Mouse (Mus musculus) CD4-positive, CD25-positive, alpha-beta regulatory T cell, adult 4 months (primary cell): ENCODE data around the gene Fyco1. TPM values are rescaled to one million over a fixed set of nuclear protein-coding genes. Genes with fewer than 3 reads are reported as not detected.

ENCODE experiments used
- polyA plus RNA-seq, 2 experiments: library from polyadenylated mRNA; unstranded; fragments of 100-300 nt; shearing (Covaris generic); gene quantifications; one replicate each; pipeline ENCODE4 v1.2.1; 2017

The Fyco1 gene
- polyA plus RNA-seq, 2 experiments from 2014 or later = 34.5 to 69.7 TPM

Other genes with a start within 250 kb of the Fyco1 start
- 1 to 10 TPM in 1 of 2 experiments, under 1 TPM in 1; 0.34 to 1.8 TPM for gene Slc6a20b, start 219.3 kb downstream of the Fyco1 start, polyA plus RNA-seq
- 10 to 100 TPM; 28.0 to 36.1 TPM for gene Ccr9, start 173.5 kb downstream of the Fyco1 start, polyA plus RNA-seq
- gene Slc6a20a, start 173.0 kb downstream of the Fyco1 start, polyA plus RNA-seq = not detected
- 10 to 100 TPM; 42.1 to 48.2 TPM for gene Lztfl1, start 134.2 kb downstream of the Fyco1 start, polyA plus RNA-seq
- gene Cxcr6, start 45.4 kb downstream of the Fyco1 start, polyA plus RNA-seq = 10 to 100 TPM; 25.3 to 37.5 TPM
- under 1 TPM; 0.12 to 0.61 TPM for gene Xcr1, start 10.1 kb upstream of the Fyco1 start, polyA plus RNA-seq
- gene Ccr1, start 116.8 kb upstream of the Fyco1 start, polyA plus RNA-seq = under 1 TPM; 0.89 to 0.98 TPM
- gene Ccr1l1, start 126.5 kb upstream of the Fyco1 start, polyA plus RNA-seq = not detected
- 1 to 10 TPM; 2.2 to 3.2 TPM for gene Ccr3, start 170.1 kb upstream of the Fyco1 start, polyA plus RNA-seq